Mouse (Mus musculus): Measurements from ENCODE around the gene Gtf3a.

GRCm38 (mm10) chr5:146905486-146906172 is 42.8 kb upstream of the Gtf3a start:
- no peak for TF ChIP-seq TAL1 (IDR thresholded peaks at IDR 0.05; ENCODE audit: low read length)
- no peak for TF ChIP-seq GATA1 (IDR thresholded peaks at IDR 0.05; ENCODE audit: low read length)

Measured in erythroblast, embryonic 14.5 days (primary cell).